Mouse (Mus musculus) hindbrain, embryonic 10.5 days (tissue): ENCODE results near the gene Tgm1. TPM values are rescaled to one million over a fixed set of nuclear protein-coding genes. Genes with fewer than 3 reads are reported as not detected.
"Not testable (repeated sequence)": the region's sequence is repeated elsewhere in the genome, so short reads cannot be mapped to it uniquely, and the experiment has no call there.

Experiments
- DNase-seq: peaks from one replicate; pipeline ENCODE4 v3.0.0-alpha.2; 2017; ENCODE audit warnings: low spot score
- H3K27ac ChIP-seq: fragments of 300-500 bp; sonication (generic); 2 replicates; pipeline ENCODE4 v1.5.1; 2016; ENCODE audit warnings: mild to moderate bottlenecking, moderate library complexity
- H3K27me3 ChIP-seq: fragments of 300-500 bp; sonication (generic); 2 replicates; pipeline ENCODE4 v1.6.1; 2016; ENCODE audit warnings: mild to moderate bottlenecking; ENCODE audit not compliant: poor library complexity, insufficient read depth, severe bottlenecking
- H3K36me3 ChIP-seq: fragments of 300-500 bp; sonication (generic); 2 replicates; pipeline ENCODE4 v1.6.1; 2016; ENCODE audit warnings: mild to moderate bottlenecking, moderate library complexity
- H3K4me1 ChIP-seq: fragments of 300-500 bp; sonication (generic); replicated peaks from 2 replicates; pipeline ENCODE4 v1.6.1; 2016; ENCODE audit warnings: mild to moderate bottlenecking
- H3K4me3 ChIP-seq: fragments of 300-500 bp; sonication (generic); 2 replicates; pipeline ENCODE4 v1.5.1; 2016; ENCODE audit warnings: mild to moderate bottlenecking, moderate library complexity
- H3K9me3 ChIP-seq: fragments of 300-500 bp; sonication (generic); 2 replicates; pipeline ENCODE4 v1.6.1; 2016; ENCODE audit warnings: mild to moderate bottlenecking, moderate library complexity
- WGBS: fragments of 180-500 bp; shearing (Covaris S2); methylation state at CpG from one replicate; pipeline ENCODE4 v1.1.7; 2016; 5-methylcytosine and 5-hydroxymethylcytosine counted together
- polyA plus RNA-seq: library from polyadenylated mRNA; unstranded; fragments of >200 nt; fragmentation: Nextera tagmentation; extraction: Ambion mirVana; gene quantifications from 2 replicates; pipeline ENCODE4 v1.2.1, GENCODE M21; 2016

Tgm1 gene
- 0.34 and 0.81 TPM in 2 replicates for polyA plus RNA-seq

- no peak for DNase-seq
- H3K4me3 ChIP-seq = peak within 1 kb of the TSS; percentile 37
- peaks cover 28% of the 10 kb centered on the region for H3K36me3 ChIP-seq
- H3K27me3 ChIP-seq = peaks cover 33% of the 10 kb centered on the region
- H3K27ac ChIP-seq = peak within 1 kb of the TSS; percentile 29; the same call in 1 of the 2 replicates
- H3K9me3 ChIP-seq = no peaks in the 10 kb centered on the region
- peaks cover 13% of the 10 kb centered on the region for H3K4me1 ChIP-seq
- WGBS = 31% methylated on average over 4 of the region's 4 CpGs
Observed at GRCm38 (mm10) chr14:55713729-55714122, at the start of gene Tgm1. TSS of gene Tgm1 (minus strand) at chr14:55713926.

- WGBS = 57% methylated on average over 7 of the region's 7 CpGs
- Histone ChIP-seq H3K36me3 (no peaks in the 10 kb centered on the region), H3K4me1 (peaks cover 29% of the 10 kb centered on the region), H3K27ac (0 out of 2 replicates have a peak overlapping the region, but pooled peaks have one; percentile 85), H3K4me3 (peak overlapping the region; percentile 65; the same call in 1 of the 2 replicates), H3K9me3 (no peaks in the 10 kb centered on the region), H3K27me3 (peaks cover 79% of the 10 kb centered on the region)
- no peak for DNase-seq
Observed at GRCm38 (mm10) chr14:55763166-55763565, 49.4 kb upstream of the Tgm1 start.

DNA sequence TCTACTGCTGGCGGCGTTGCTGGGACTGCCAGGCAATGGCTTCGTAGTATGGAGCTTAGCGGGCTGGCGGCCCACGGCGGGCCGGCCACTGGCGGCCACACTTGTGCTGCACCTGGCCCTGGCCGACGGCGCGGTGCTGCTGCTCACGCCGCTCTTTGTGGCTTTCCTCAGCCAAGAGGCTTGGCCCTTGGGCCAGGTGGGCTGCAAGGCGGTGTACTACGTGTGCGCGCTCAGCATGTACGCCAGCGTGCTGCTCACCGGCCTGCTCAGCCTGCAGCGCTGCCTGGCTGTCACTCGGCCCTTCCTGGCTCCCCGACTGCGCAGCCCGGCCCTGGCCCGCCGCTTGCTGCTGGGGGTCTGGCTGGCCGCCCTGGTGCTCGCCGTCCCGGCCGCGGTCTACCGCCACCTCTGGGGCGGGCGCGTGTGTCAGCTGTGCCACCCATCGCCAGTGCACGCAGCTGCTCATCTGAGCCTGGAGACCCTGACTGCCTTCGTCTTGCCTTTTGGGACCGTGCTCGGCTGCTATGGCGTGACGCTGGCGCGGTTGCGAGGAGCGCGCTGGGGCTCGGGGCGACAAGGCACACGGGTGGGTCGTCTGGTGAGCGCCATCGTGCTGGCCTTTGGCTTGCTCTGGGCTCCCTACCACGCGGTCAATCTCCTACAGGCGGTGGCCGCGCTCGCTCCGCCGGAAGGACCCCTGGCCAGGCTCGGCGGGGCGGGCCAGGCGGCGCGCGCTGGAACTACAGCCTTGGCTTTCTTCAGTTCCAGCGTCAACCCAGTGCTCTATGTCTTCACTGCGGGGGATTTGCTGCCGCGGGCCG is 48.5 kb upstream of the Tgm1 start:
- no peaks in the 10 kb centered on the region for H3K9me3 ChIP-seq
- peak overlapping the region; percentile 65 for H3K4me3 ChIP-seq
- peak overlapping the region; percentile 85 for H3K27ac ChIP-seq
- H3K36me3 ChIP-seq = no peaks in the 10 kb centered on the region
- WGBS = under 1% methylated on average over 77 of the region's 77 CpGs
- H3K4me1 ChIP-seq = peaks cover 19% of the 10 kb centered on the region
- peaks cover 70% of the 10 kb centered on the region for H3K27me3 ChIP-seq
- peak; percentile 73 for DNase-seq

GRCm38 (mm10) chr14:55761163-55761562 is 47.4 kb upstream of the Tgm1 start, which contains the start of gene Ltb4r2:
TSS of gene Ltb4r2 (plus strand) at chr14:55761428.
- Histone ChIP-seq H3K36me3 (peaks cover 8% of the 10 kb centered on the region), H3K9me3 (no peaks in the 10 kb centered on the region), H3K4me3 (peak within 1 kb of the TSS; percentile 65), H3K4me1 (peaks cover 17% of the 10 kb centered on the region), H3K27ac (peak within 1 kb of the TSS; percentile 85), H3K27me3 (peaks cover 61% of the 10 kb centered on the region)
- DNase-seq = no peak
- WGBS = 74% methylated on average over 6 of the region's 6 CpGs

GRCm38 (mm10) chr14:55760156-55760555 is 46.4 kb upstream of the Tgm1 start:
- H3K27me3 ChIP-seq = peaks cover 51% of the 10 kb centered on the region
- H3K4me3 ChIP-seq = not testable (repeated sequence)

DNA sequence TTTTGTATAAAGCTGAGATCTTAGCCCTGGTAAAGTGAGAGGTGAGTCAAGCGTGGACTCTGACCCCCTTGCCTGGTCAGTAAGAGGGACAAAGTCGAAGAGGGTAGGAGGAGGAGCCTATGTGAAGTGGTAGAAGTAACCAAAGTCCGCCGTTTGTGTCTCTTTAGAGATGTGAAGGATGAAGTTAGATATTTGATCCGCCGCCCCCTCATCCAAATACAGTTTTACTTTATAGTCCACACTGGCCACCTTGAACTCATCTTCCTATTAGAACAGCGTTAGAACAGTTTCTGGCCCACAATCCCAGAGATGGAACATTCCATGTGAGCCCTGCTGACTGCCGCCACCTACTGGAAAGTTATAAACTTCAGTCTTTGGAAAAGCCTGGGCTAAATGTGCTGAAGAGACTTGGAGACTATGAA is 44.6 kb upstream of the Tgm1 start, which contains the start of gene Cideb:
Gene Cideb (minus strand): TSS at position 96 of the 422 bp plus-strand sequence.
- WGBS = 20% methylated on average over 8 of the region's 8 CpGs
- peaks cover 17% of the 10 kb centered on the region for H3K4me1 ChIP-seq

More at GRCm38 (mm10) chr14:55760156-55760555, 46.4 kb upstream of the Tgm1 start:
- Histone ChIP-seq H3K4me1 (peaks cover 17% of the 10 kb centered on the region), H3K36me3 (peaks cover 19% of the 10 kb centered on the region)
- DNase-seq = peak; percentile 87
- WGBS = 0% methylated on average over 6 of the region's 6 CpGs
- H3K9me3 ChIP-seq, H3K27ac ChIP-seq: not testable (repeated sequence)

GRCm38 (mm10) chr14:55757566-55757965 is 43.8 kb upstream of the Tgm1 start:
- 89% methylated on average over 6 of the region's 6 CpGs for whole genome bisulfite sequencing
- DNase-seq = no peak

More for the DNA sequence above, 44.6 kb upstream of the Tgm1 start, which contains the start of gene Cideb:
- peaks cover 33% of the 10 kb centered on the region for H3K27me3 ChIP-seq
- peak; percentile 57 for DNase-seq
- H3K36me3 ChIP-seq = peaks cover 36% of the 10 kb centered on the region
- H3K4me3 ChIP-seq = peak within 1 kb of the TSS; percentile 3; the same call in 1 of the 2 replicates
- H3K27ac ChIP-seq = no peak within 1 kb of the TSS
- no peaks in the 10 kb centered on the region for H3K9me3 ChIP-seq

DNA sequence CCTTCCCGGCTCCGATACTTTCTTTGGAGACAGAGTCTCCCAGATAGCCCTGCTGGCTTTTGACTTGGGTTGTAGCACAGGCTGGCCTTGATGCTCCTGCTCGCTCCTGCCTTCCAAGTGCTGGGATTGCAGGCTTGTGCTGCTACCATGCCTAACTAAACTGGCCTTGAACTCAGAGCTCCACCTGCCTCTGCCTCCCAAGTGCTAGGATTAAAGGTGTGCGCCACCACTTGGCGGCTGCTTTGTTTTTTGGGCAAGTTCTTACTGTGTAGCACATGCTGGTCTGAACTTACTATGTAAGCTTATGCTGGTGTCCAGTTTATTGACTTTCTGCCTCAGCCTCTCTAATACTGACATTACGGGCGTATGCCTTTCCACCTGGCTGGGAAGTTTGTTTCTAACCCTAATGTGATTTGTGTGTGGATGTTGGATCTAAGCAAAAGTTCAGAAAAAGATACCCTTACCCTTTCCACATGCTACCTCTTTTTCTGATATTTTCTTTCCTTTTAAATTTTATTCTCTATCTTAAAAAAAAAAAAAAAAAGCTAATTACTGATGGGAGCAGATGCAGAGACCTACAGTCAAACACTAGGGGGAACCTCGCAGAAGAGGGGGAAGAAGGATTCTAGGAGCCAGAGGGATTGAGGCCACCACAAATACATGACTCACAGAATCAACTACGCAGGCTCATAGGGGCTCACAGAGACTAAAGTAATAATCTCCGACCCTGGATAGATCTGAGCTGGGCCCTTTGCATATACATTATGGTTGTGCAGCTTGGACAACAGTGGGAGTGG is 33.5 kb upstream of the Tgm1 start:
- H3K9me3 ChIP-seq = no peaks in the 10 kb centered on the region
- H3K4me1 ChIP-seq = peaks cover 34% of the 10 kb centered on the region
- H3K4me3 ChIP-seq = peak overlapping the region; percentile 92
- WGBS = 92% methylated on average over 10 of the region's 10 CpGs
- H3K27ac ChIP-seq = no peak overlapping the region
- peaks cover 52% of the 10 kb centered on the region for H3K36me3 ChIP-seq
- no peak for DNase-seq
- no peaks in the 10 kb centered on the region for H3K27me3 ChIP-seq

More at GRCm38 (mm10) chr14:55757566-55757965, 43.8 kb upstream of the Tgm1 start:
- H3K4me3 ChIP-seq = no peak overlapping the region
- H3K4me1 ChIP-seq = peaks cover 12% of the 10 kb centered on the region
- peaks cover 44% of the 10 kb centered on the region for H3K36me3 ChIP-seq
- peaks cover 25% of the 10 kb centered on the region for H3K27me3 ChIP-seq
- H3K27ac ChIP-seq = no peak overlapping the region
- no peaks in the 10 kb centered on the region for H3K9me3 ChIP-seq

DNA sequence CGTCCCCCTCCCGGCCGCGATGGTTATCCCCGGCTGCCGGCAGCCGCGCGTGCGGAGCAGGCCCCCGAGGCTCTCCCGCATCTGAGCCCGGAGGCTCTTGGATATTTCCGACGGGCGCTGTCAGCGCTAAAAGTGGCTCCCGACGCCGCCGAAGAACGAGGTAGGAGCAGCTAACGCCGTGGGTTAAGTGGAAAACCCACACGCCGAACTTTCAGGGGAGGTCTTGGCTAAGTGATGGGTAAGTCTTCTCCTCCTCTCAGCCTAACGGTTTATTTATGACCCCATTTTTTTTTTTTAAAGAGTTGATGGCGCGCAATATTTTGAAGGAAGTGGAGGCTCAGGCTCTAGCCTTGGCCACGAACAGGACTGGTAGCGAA is 32.1 kb upstream of the Tgm1 start:
- peaks cover 45% of the 10 kb centered on the region for H3K36me3 ChIP-seq
- peak overlapping the region; percentile 92 for H3K4me3 ChIP-seq
- no peaks in the 10 kb centered on the region for H3K9me3 ChIP-seq
- WGBS = under 1% methylated on average over 31 of the region's 31 CpGs
- no peaks in the 10 kb centered on the region for H3K27me3 ChIP-seq
- peak overlapping the region; percentile 86 for H3K27ac ChIP-seq
- DNase-seq = no peak
- H3K4me1 ChIP-seq = peaks cover 34% of the 10 kb centered on the region

DNA sequence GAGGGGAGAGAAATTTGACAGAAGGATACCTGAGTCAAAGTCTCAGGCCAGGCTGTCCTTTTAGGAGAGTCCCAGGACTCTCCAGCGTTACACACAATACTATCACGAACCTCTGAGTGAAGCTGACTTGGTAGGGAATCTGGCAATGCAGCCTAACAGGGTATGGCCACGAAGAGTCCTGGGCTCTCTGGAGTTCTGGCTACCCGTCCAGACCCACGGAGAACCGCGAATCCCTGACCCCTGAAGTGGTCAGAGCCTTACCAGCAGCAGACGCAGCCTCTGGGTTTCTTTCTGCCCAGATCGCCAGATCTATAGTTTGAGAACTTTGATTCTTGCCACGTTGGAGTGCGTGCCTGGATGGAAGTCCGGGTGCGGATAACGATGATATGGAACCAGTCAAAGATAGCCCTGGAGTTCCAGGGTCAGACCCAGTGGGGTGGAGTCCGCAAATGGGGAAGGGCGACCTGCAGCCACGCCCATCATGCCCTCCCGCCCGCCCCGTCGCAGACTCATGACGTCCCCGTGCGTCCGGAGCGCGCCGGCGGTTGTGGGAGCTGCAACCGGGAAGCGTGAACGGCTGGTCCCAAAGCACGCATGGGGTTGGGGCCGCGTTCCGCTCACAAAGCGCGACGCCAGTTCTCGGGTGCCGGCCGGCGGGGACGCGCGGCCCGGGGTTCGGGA is 31.6 kb upstream of the Tgm1 start, which contains the start of the genes Dhrs1 and Nop9:
Gene Dhrs1 (minus strand): TSS at position 511 of the 681 bp plus-strand sequence.
Gene Nop9 (plus strand): TSS at position 514 of the 681 bp plus-strand sequence.
- no peaks in the 10 kb centered on the region for H3K27me3 ChIP-seq
- H3K27ac ChIP-seq = peak within 1 kb of the TSS; percentile 86
- H3K9me3 ChIP-seq = no peaks in the 10 kb centered on the region
- WGBS = 2% methylated on average over 48 of the region's 48 CpGs
- peaks cover 34% of the 10 kb centered on the region for H3K4me1 ChIP-seq
- H3K4me3 ChIP-seq = peak within 1 kb of the TSS; percentile 92
- H3K36me3 ChIP-seq = peaks cover 45% of the 10 kb centered on the region
- peak; percentile 93 for DNase-seq

DNA sequence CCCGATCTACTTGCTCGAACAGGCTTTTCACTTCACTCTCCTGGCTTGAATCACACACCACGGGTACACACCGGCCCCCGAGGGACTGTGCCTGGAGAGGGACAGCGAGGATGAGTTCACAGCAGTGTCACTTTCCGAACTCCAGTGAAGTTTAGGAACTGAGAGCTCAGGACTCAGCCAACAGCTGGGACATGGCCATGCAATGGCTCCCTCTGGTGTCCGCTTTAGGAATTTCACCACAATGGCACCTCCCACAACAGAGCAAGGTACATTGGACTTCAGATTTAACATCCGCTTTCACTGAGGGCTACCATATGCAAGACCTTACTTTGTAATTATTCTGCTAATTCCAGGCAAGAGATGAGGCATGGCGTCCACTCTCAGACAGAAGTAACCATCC is 30.0 kb upstream of the Tgm1 start:
- Histone ChIP-seq H3K36me3 (peaks cover 45% of the 10 kb centered on the region), H3K4me3 (no peak overlapping the region), H3K27me3 (no peaks in the 10 kb centered on the region), H3K9me3 (no peaks in the 10 kb centered on the region), H3K27ac (no peak overlapping the region), H3K4me1 (peaks cover 34% of the 10 kb centered on the region)
- DNase-seq = peak; percentile 85
- 25% methylated on average over 10 of the region's 10 CpGs for WGBS
